Mouse (Mus musculus): ENCODE results near the gene Duox1. TPM values are rescaled to one million over a fixed set of nuclear protein-coding genes. Genes with fewer than 3 reads are reported as not detected.

Duox1 gene
- polyA plus RNA-seq, 1 experiment from 2014 or later, result not detected

- Histone ChIP-seq H3K9ac (ENCODE audit: low read depth, low read length) (no peak overlapping the region), H3K9me3 (replicated peaks; ENCODE audit: control insufficient read depth, low read length) (no peaks in the 10 kb centered on the region), H3K4me1 (ENCODE audit: control insufficient read depth, low read depth, low read length) (no peaks in the 10 kb centered on the region), H3K36me3 (ENCODE audit: control insufficient read depth, insufficient read depth) (no peaks in the 10 kb centered on the region), H3K27ac (ENCODE audit: low read length) (no peak overlapping the region), H3K27me3 (ENCODE audit: control insufficient read depth, insufficient read depth, low read depth, low read length) (no peaks in the 10 kb centered on the region), H3K4me3 (ENCODE audit: low read depth, low read length) (no peak overlapping the region), H3K4me2 (ENCODE audit: low read depth, low read length) (no peak overlapping the region)
- 54% methylated on average over 3 of the region's 3 CpGs for WGBS (ENCODE audit: insufficient replicate concordance)
- ATAC-seq (ENCODE audit: low read depth), result no peak
Observed at GRCm38 (mm10) chr2:122356187-122356586, 40.7 kb downstream of the Duox1 start.

- H3K36me3 ChIP-seq (ENCODE audit: control insufficient read depth, insufficient read depth), result 0 out of 2 replicates have a peak, but pooled peaks cover 5% of the 10 kb centered on the region
- H3K4me3 ChIP-seq (ENCODE audit: low read depth, low read length), result no peak overlapping the region
- H3K4me2 ChIP-seq (ENCODE audit: low read depth, low read length), result no peak overlapping the region
- H3K4me1 ChIP-seq (ENCODE audit: control insufficient read depth, low read depth, low read length), result peaks cover 22% of the 10 kb centered on the region
- no peaks in the 10 kb centered on the region for H3K27me3 ChIP-seq (ENCODE audit: control insufficient read depth, insufficient read depth, low read depth, low read length)
- H3K9me3 ChIP-seq (replicated peaks; ENCODE audit: control insufficient read depth, low read length), result no peaks in the 10 kb centered on the region
- no peak overlapping the region for H3K9ac ChIP-seq (ENCODE audit: low read depth, low read length)
- H3K27ac ChIP-seq (ENCODE audit: low read length), result no peak overlapping the region
- no peak for ATAC-seq (ENCODE audit: low read depth)
- 85% methylated on average over 6 of the region's 6 CpGs for WGBS (ENCODE audit: insufficient replicate concordance)
Observed at GRCm38 (mm10) chr2:122360310-122360709, 44.8 kb downstream of the Duox1 start.

- Histone ChIP-seq H3K27me3 (ENCODE audit: control insufficient read depth, insufficient read depth, low read depth, low read length) (no peaks in the 10 kb centered on the region), H3K4me2 (ENCODE audit: low read depth, low read length) (no peak overlapping the region), H3K9ac (ENCODE audit: low read depth, low read length) (no peak overlapping the region), H3K36me3 (ENCODE audit: control insufficient read depth, insufficient read depth) (0 out of 2 replicates have a peak, but pooled peaks cover 5% of the 10 kb centered on the region), H3K4me1 (ENCODE audit: control insufficient read depth, low read depth, low read length) (peaks cover 24% of the 10 kb centered on the region), H3K27ac (ENCODE audit: low read length) (no peak overlapping the region), H3K4me3 (ENCODE audit: low read depth, low read length) (no peak overlapping the region), H3K9me3 (replicated peaks; ENCODE audit: control insufficient read depth, low read length) (no peaks in the 10 kb centered on the region)
- no peak for ATAC-seq (ENCODE audit: low read depth)
- 63% methylated on average over 6 of the region's 6 CpGs for WGBS (ENCODE audit: insufficient replicate concordance)
Observed at GRCm38 (mm10) chr2:122361181-122361580, 45.7 kb downstream of the Duox1 start.

- 0 out of 2 replicates have a peak, but pooled peaks cover 5% of the 10 kb centered on the region for H3K36me3 ChIP-seq (ENCODE audit: control insufficient read depth, insufficient read depth)
- H3K9me3 ChIP-seq (replicated peaks; ENCODE audit: control insufficient read depth, low read length), result no peaks in the 10 kb centered on the region
- no peak overlapping the region for H3K27ac ChIP-seq (ENCODE audit: low read length)
- no peak overlapping the region for H3K4me3 ChIP-seq (ENCODE audit: low read depth, low read length)
- no peak overlapping the region for H3K4me2 ChIP-seq (ENCODE audit: low read depth, low read length)
- H3K27me3 ChIP-seq (ENCODE audit: control insufficient read depth, insufficient read depth, low read depth, low read length), result no peaks in the 10 kb centered on the region
- no peak overlapping the region for H3K9ac ChIP-seq (ENCODE audit: low read depth, low read length)
- WGBS (ENCODE audit: insufficient replicate concordance), result 53% methylated on average over 10 of the region's 10 CpGs
- peaks cover 25% of the 10 kb centered on the region for H3K4me1 ChIP-seq (ENCODE audit: control insufficient read depth, low read depth, low read length)
- ATAC-seq (ENCODE audit: low read depth), result no peak
Observed at GRCm38 (mm10) chr2:122361868-122362621, 46.6 kb downstream of the Duox1 start.

- 86% methylated on average over 13 of the region's 13 CpGs for WGBS (ENCODE audit: insufficient replicate concordance)
- Histone ChIP-seq H3K4me2 (ENCODE audit: low read depth, low read length) (no peak overlapping the region), H3K27me3 (ENCODE audit: control insufficient read depth, insufficient read depth, low read depth, low read length) (no peaks in the 10 kb centered on the region), H3K4me3 (ENCODE audit: low read depth, low read length) (no peak overlapping the region), H3K9me3 (replicated peaks; ENCODE audit: control insufficient read depth, low read length) (no peaks in the 10 kb centered on the region), H3K9ac (ENCODE audit: low read depth, low read length) (no peak overlapping the region), H3K27ac (ENCODE audit: low read length) (no peak overlapping the region), H3K4me1 (ENCODE audit: control insufficient read depth, low read depth, low read length) (peaks cover 33% of the 10 kb centered on the region), H3K36me3 (ENCODE audit: control insufficient read depth, insufficient read depth) (0 out of 2 replicates have a peak, but pooled peaks cover 5% of the 10 kb centered on the region)
- no peak for ATAC-seq (ENCODE audit: low read depth)
Observed at GRCm38 (mm10) chr2:122362622-122363523, 47.4 kb downstream of the Duox1 start.

GRCm38 (mm10) chr2:122364352-122364944 is 49.0 kb downstream of the Duox1 start:
- Histone ChIP-seq H3K27me3 (ENCODE audit: control insufficient read depth, insufficient read depth, low read depth, low read length) (no peaks in the 10 kb centered on the region), H3K4me3 (ENCODE audit: low read depth, low read length) (no peak overlapping the region), H3K36me3 (ENCODE audit: control insufficient read depth, insufficient read depth) (0 out of 2 replicates have a peak, but pooled peaks cover 5% of the 10 kb centered on the region), H3K4me1 (ENCODE audit: control insufficient read depth, low read depth, low read length) (peaks cover 43% of the 10 kb centered on the region), H3K27ac (ENCODE audit: low read length) (peak overlapping the region; percentile 82), H3K4me2 (ENCODE audit: low read depth, low read length) (peak overlapping the region; percentile 32), H3K9me3 (replicated peaks; ENCODE audit: control insufficient read depth, low read length) (no peaks in the 10 kb centered on the region), H3K9ac (ENCODE audit: low read depth, low read length) (peak overlapping the region; percentile 30; the same call in 1 of the 2 replicates)
- whole genome bisulfite sequencing (ENCODE audit: insufficient replicate concordance), result 63% methylated on average over 3 of the region's 3 CpGs
- peak; percentile 84 for ATAC-seq (ENCODE audit: low read depth)

GRCm38 (mm10) chr2:122365244-122365866 is 49.9 kb downstream of the Duox1 start:
- Histone ChIP-seq H3K27ac (ENCODE audit: low read length) (peak overlapping the region; percentile 82), H3K9me3 (replicated peaks; ENCODE audit: control insufficient read depth, low read length) (no peaks in the 10 kb centered on the region), H3K27me3 (ENCODE audit: control insufficient read depth, insufficient read depth, low read depth, low read length) (no peaks in the 10 kb centered on the region), H3K4me1 (ENCODE audit: control insufficient read depth, low read depth, low read length) (peaks cover 50% of the 10 kb centered on the region), H3K4me2 (ENCODE audit: low read depth, low read length) (0 out of 2 replicates have a peak overlapping the region, but pooled peaks have one; percentile 0), H3K9ac (ENCODE audit: low read depth, low read length) (peak overlapping the region; percentile 14; the same call in 1 of the 2 replicates), H3K4me3 (ENCODE audit: low read depth, low read length) (no peak overlapping the region), H3K36me3 (ENCODE audit: control insufficient read depth, insufficient read depth) (0 out of 2 replicates have a peak, but pooled peaks cover 5% of the 10 kb centered on the region)
- ATAC-seq (ENCODE audit: low read depth), result no peak
- 72% methylated on average over 10 of the region's 10 CpGs for WGBS (ENCODE audit: insufficient replicate concordance)

- H3K4me3 ChIP-seq (ENCODE audit: low read depth, low read length), result no peak overlapping the region
- ATAC-seq (ENCODE audit: low read depth), result no peak
- WGBS (ENCODE audit: insufficient replicate concordance), result 89% methylated on average over 3 of the region's 3 CpGs
- no peak overlapping the region for H3K9ac ChIP-seq (ENCODE audit: low read depth, low read length)
- H3K27me3 ChIP-seq (ENCODE audit: control insufficient read depth, insufficient read depth, low read depth, low read length), result no peaks in the 10 kb centered on the region
- no peak overlapping the region for H3K4me2 ChIP-seq (ENCODE audit: low read depth, low read length)
- peaks cover 50% of the 10 kb centered on the region for H3K4me1 ChIP-seq (ENCODE audit: control insufficient read depth, low read depth, low read length)
- H3K27ac ChIP-seq (ENCODE audit: low read length), result no peak overlapping the region
- no peaks in the 10 kb centered on the region for H3K9me3 ChIP-seq (replicated peaks; ENCODE audit: control insufficient read depth, low read length)
- H3K36me3 ChIP-seq (ENCODE audit: control insufficient read depth, insufficient read depth), result 0 out of 2 replicates have a peak, but pooled peaks cover 5% of the 10 kb centered on the region
Observed at GRCm38 (mm10) chr2:122366039-122366438, 50.6 kb downstream of the Duox1 start.
